Comparison of ENCODE assay signal across 15 mouse cellular contexts in genomic region chr11:10309023-10309720, GRCm38 (mm10).
"Had no signal": no experiment of that assay in that cellular context is flagged by ENCODE, and none has a peak within 500 bp of the region (broad histone marks: within the 10 kb centered on the region; RNA-seq: fewer than 3 reads in every experiment).

No protein-coding gene starts in this region.

- H3K4me1 ChIP-seq: midbrain, embryonic 15.5 days had no signal

- H3K36me3 ChIP-seq: midbrain, embryonic 15.5 days had no signal

- H3K4me2 ChIP-seq: midbrain, embryonic 11.5 days; midbrain, embryonic 15.5 days had no signal

- ATAC-seq: hindbrain, embryonic 16.5 days; inflammation-experienced regulatory T-cells, adult 6 months; intestine, postnatal 0 days; midbrain, embryonic 15.5 days had no signal

- H3K9ac ChIP-seq: liver, embryonic 14.5 days; midbrain, embryonic 15.5 days had no signal

- H3K9me3 ChIP-seq: midbrain, embryonic 15.5 days had no signal

- H3K4me3 ChIP-seq: left cerebral cortex, adult 2 months; midbrain, embryonic 15.5 days had no signal

- H3K27me3 ChIP-seq: midbrain, embryonic 15.5 days had no signal

- H3K27ac ChIP-seq: left cerebral cortex, adult 2 months; liver, embryonic 14.5 days; midbrain, embryonic 15.5 days had no signal

- DNase-seq: kidney, adult 8-10 months; kidney, postnatal 10 days; kidney, postnatal 4 days; lung, adult 18-20 months; right cerebral cortex, adult 18-20 months; right cerebral cortex, postnatal 25 days; thymus, adult 18-20 months; thymus, postnatal 14 days had no signal
